Mouse (Mus musculus) embryonic fibroblast, embryonic 13.5 days (primary cell): Measurements from ENCODE around the gene Mthfr. TPM values are rescaled to one million over a fixed set of nuclear protein-coding genes. Genes with fewer than 3 reads are reported as not detected.

Experiments
- H3K27ac ChIP-seq: 2 replicates; pipeline ENCODE4 v1.5.1; 2012; ENCODE audit warnings: low read length, control low read depth, inconsistent platforms; ENCODE audit not compliant: insufficient read depth
- H3K4me1 ChIP-seq: 2 replicates; pipeline ENCODE4 v1.6.1; 2011; ENCODE audit warnings: low read length; ENCODE audit not compliant: control insufficient read depth, insufficient read depth
- H3K4me3 ChIP-seq: 2 replicates; pipeline ENCODE4 v1.5.1; 2011; ENCODE audit warnings: mild to moderate bottlenecking, control low read depth, low read length; ENCODE audit not compliant: insufficient read depth
- CTCF ChIP-seq: IDR thresholded peaks from 2 replicates; pipeline ENCODE4 v1.5.1; 2011; ENCODE audit warnings: mild to moderate bottlenecking, control low read depth, low read length, moderate library complexity, borderline replicate concordance; ENCODE audit not compliant: insufficient read depth
- POLR2A ChIP-seq: IDR thresholded peaks from 2 replicates; pipeline ENCODE4 v1.6.1; 2011; ENCODE audit warnings: low read depth, mild to moderate bottlenecking, control low read depth, low read length, moderate library complexity
- polyA plus RNA-seq: library from polyadenylated mRNA; stranded (reverse); fragments of >200 nt; gene quantifications from 2 replicates; pipeline ENCODE4 v1.2.4, GENCODE M21; 2011; ENCODE audit warnings: low read depth; ENCODE audit not compliant: missing spikeins, insufficient read length

Mthfr gene
- polyA plus RNA-seq, 1 experiment, result 45.1 TPM

- no peak for TF ChIP-seq CTCF
- TF ChIP-seq POLR2A, result no peak
- Histone ChIP-seq H3K27ac (no peak overlapping the region), H3K4me1 (no peaks in the 10 kb centered on the region), H3K4me3 (no peak overlapping the region)
Measured at GRCm38 (mm10) chr4:148075881-148076280, 37.0 kb downstream of the Mthfr start.

- peak; percentile 63; the same call in 1 of the 2 replicates for TF ChIP-seq CTCF
- TF ChIP-seq POLR2A, result no peak
- Histone ChIP-seq H3K4me3 (no peak overlapping the region), H3K27ac (no peak overlapping the region), H3K4me1 (no peaks in the 10 kb centered on the region)
Measured at GRCm38 (mm10) chr4:148079212-148079611, 40.3 kb downstream of the Mthfr start.

GRCm38 (mm10) chr4:148079944-148080596 lies 41.2 kb downstream of the Mthfr start:
- H3K27ac ChIP-seq, result no peak overlapping the region
- H3K4me3 ChIP-seq, result no peak overlapping the region
- H3K4me1 ChIP-seq, result no peaks in the 10 kb centered on the region
- no peak for TF ChIP-seq CTCF
- no peak for TF ChIP-seq POLR2A

GRCm38 (mm10) chr4:148080597-148080973 lies 41.7 kb downstream of the Mthfr start:
- Histone ChIP-seq H3K27ac (no peak overlapping the region), H3K4me1 (no peaks in the 10 kb centered on the region), H3K4me3 (no peak overlapping the region)
- TF ChIP-seq CTCF, result no peak

GRCm38 (mm10) chr4:148081201-148081600 lies 42.3 kb downstream of the Mthfr start:
- no peaks in the 10 kb centered on the region for H3K4me1 ChIP-seq
- H3K4me3 ChIP-seq, result no peak overlapping the region
- TF ChIP-seq POLR2A, result no peak
- no peak for TF ChIP-seq CTCF
- no peak overlapping the region for H3K27ac ChIP-seq

- Histone ChIP-seq H3K27ac (no peak overlapping the region), H3K4me1 (0 out of 2 replicates have a peak, but pooled peaks cover 2% of the 10 kb centered on the region), H3K4me3 (no peak overlapping the region)
- TF ChIP-seq CTCF (no peak), POLR2A (no peak)
Measured at GRCm38 (mm10) chr4:148082257-148083044, 43.6 kb downstream of the Mthfr start.

- Histone ChIP-seq H3K4me1 (0 out of 2 replicates have a peak, but pooled peaks cover 2% of the 10 kb centered on the region), H3K4me3 (no peak overlapping the region), H3K27ac (no peak overlapping the region)
- TF ChIP-seq POLR2A, result no peak
Measured at GRCm38 (mm10) chr4:148083176-148083899, 44.5 kb downstream of the Mthfr start.

- H3K4me1 ChIP-seq, result 0 out of 2 replicates have a peak, but pooled peaks cover 2% of the 10 kb centered on the region
- TF ChIP-seq CTCF (no peak), POLR2A (no peak)
- H3K4me3 ChIP-seq, result no peak overlapping the region
- no peak overlapping the region for H3K27ac ChIP-seq
Measured at GRCm38 (mm10) chr4:148084261-148084714, 45.4 kb downstream of the Mthfr start.

GRCm38 (mm10) chr4:148085131-148085906 lies 46.4 kb downstream of the Mthfr start:
- no peak overlapping the region for H3K27ac ChIP-seq
- H3K4me3 ChIP-seq, result no peak overlapping the region
- TF ChIP-seq CTCF, result no peak
- TF ChIP-seq POLR2A, result no peak
- 0 out of 2 replicates have a peak, but pooled peaks cover 2% of the 10 kb centered on the region for H3K4me1 ChIP-seq
